Mouse (Mus musculus) right cerebral cortex, postnatal 10 days (tissue): ENCODE results near the gene Gpr101.

Experiments
- DNase-seq, 2 experiments: peaks; one replicate each; pipeline ENCODE4 v3.0.0; 2021; ENCODE audit warnings: low spot score in 2 of 2

The Gpr101 gene

DNA sequence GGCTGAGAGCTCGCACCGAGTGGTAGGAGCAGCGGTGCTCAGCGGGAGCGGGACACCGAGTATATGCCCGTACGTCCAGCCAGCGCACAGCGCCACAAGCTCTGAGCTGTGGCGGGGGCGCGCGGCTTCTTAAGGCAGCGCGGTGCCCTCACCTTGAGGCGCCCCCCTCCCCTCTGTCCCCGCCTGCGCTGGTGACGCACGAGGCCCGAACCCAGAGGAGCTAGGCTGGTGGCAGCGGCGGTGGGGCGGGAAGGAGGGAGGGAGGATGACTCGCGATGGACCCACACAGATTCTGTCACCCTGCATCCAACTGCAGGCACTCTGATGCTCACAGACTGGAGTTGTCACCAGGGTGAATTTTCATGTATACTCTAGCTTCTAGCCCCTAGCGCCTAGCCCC lies at the start of gene Gpr101:
TSS of gene Gpr101 (minus strand) at position 124 of the 400 bp plus-strand sequence.
- peak; percentile 18 to 23 for DNase-seq

GRCm38 (mm10) chrX:57521117-57522095 lies 17.8 kb upstream of the Gpr101 start:
- DNase-seq: peak in 1 of 2 experiments; percentile 24

GRCm38 (mm10) chrX:57506247-57506646 lies 2.7 kb upstream of the Gpr101 start:
- no peak for DNase-seq
